Mouse (Mus musculus) embryonic facial prominence, embryonic 12.5 days (tissue): Measurements from ENCODE around the gene Tmem213. TPM values are rescaled to one million over a fixed set of nuclear protein-coding genes. Genes with fewer than 3 reads are reported as not detected.

ENCODE experiments used
- ATAC-seq: fragments of 200-750 bp; cut with Nextera tagmentation; 2 replicates; pipeline ENCODE4 v1.8.0; 2017; ENCODE audit not compliant: insufficient number of reproducible peaks, insufficient read depth, low FRiP score, low TSS enrichment
- H3K27ac ChIP-seq: fragments of 300-500 bp; sonication (generic); 2 replicates; pipeline ENCODE4 v1.5.1; 2016; ENCODE audit warnings: mild to moderate bottlenecking
- H3K27me3 ChIP-seq: fragments of 300-500 bp; sonication (generic); 2 replicates; pipeline ENCODE4 v1.6.1; 2016; ENCODE audit warnings: mild to moderate bottlenecking, moderate library complexity
- H3K36me3 ChIP-seq: fragments of 300-500 bp; sonication (generic); 2 replicates; pipeline ENCODE4 v1.6.1; 2016; ENCODE audit warnings: mild to moderate bottlenecking
- H3K4me1 ChIP-seq: fragments of 300-500 bp; sonication (generic); 2 replicates; pipeline ENCODE4 v1.6.1; 2016
- H3K4me2 ChIP-seq: fragments of 300-500 bp; sonication (generic); replicated peaks from 2 replicates; pipeline ENCODE4 v1.6.1; 2016; ENCODE audit warnings: mild to moderate bottlenecking, moderate library complexity
- H3K4me3 ChIP-seq: fragments of 300-500 bp; sonication (generic); 2 replicates; pipeline ENCODE4 v1.5.1; 2016; ENCODE audit warnings: mild to moderate bottlenecking
- H3K9ac ChIP-seq: fragments of 300-500 bp; sonication (generic); 2 replicates; pipeline ENCODE4 v1.6.1; 2016; ENCODE audit warnings: mild to moderate bottlenecking, moderate library complexity
- H3K9me3 ChIP-seq: fragments of 300-500 bp; sonication (generic); 2 replicates; pipeline ENCODE4 v1.6.1; 2016; ENCODE audit warnings: mild to moderate bottlenecking, moderate library complexity
- WGBS: fragments of 180-500 bp; shearing (Covaris S2); methylation state at CpG from one replicate; pipeline ENCODE4 v1.1.7; 2016; 5-methylcytosine and 5-hydroxymethylcytosine counted together
- polyA plus RNA-seq: library from polyadenylated mRNA; unstranded; fragments of >200 nt; fragmentation: Nextera tagmentation; extraction: Ambion mirVana; gene quantifications from 2 replicates; pipeline ENCODE4 v1.2.1, GENCODE M21; 2016

Tmem213 gene
- polyA plus RNA-seq, 1 experiment from 2014 or later: not detected

- Histone ChIP-seq H3K27me3 (no peaks in the 10 kb centered on the region), H3K4me1 (peaks cover under 1% of the 10 kb centered on the region), H3K27ac (no peak overlapping the region), H3K4me2 (no peak overlapping the region), H3K9ac (no peak overlapping the region), H3K4me3 (no peak overlapping the region), H3K9me3 (no peaks in the 10 kb centered on the region), H3K36me3 (peaks cover 56% of the 10 kb centered on the region)
- no peak for ATAC-seq
- 89% methylated on average over 3 of the region's 3 CpGs for WGBS
These were observed 30.0 kb downstream of the Tmem213 start for GRCm38 (mm10) chr6:38139086-38139485.

GRCm38 (mm10) chr6:38140402-38140801 lies 31.3 kb downstream of the Tmem213 start:
- no peak overlapping the region for H3K4me2 ChIP-seq
- H3K27me3 ChIP-seq: no peaks in the 10 kb centered on the region
- H3K9ac ChIP-seq: no peak overlapping the region
- H3K9me3 ChIP-seq: no peaks in the 10 kb centered on the region
- ATAC-seq: no peak
- H3K4me1 ChIP-seq: peaks cover 8% of the 10 kb centered on the region
- H3K27ac ChIP-seq: no peak overlapping the region
- no peak overlapping the region for H3K4me3 ChIP-seq
- H3K36me3 ChIP-seq: peaks cover 48% of the 10 kb centered on the region
- WGBS: 92% methylated on average over 9 of the region's 9 CpGs

GRCm38 (mm10) chr6:38144161-38144998 lies 35.3 kb downstream of the Tmem213 start:
- no peaks in the 10 kb centered on the region for H3K9me3 ChIP-seq
- H3K4me1 ChIP-seq: peaks cover 14% of the 10 kb centered on the region
- 45% methylated on average over 9 of the region's 9 CpGs for WGBS
- peaks cover 58% of the 10 kb centered on the region for H3K36me3 ChIP-seq
- peak overlapping the region; percentile 50; the same call in 1 of the 2 replicates for H3K27ac ChIP-seq
- H3K9ac ChIP-seq: no peak overlapping the region
- ATAC-seq: no peak
- H3K4me3 ChIP-seq: no peak overlapping the region
- H3K4me2 ChIP-seq: no peak overlapping the region
- no peaks in the 10 kb centered on the region for H3K27me3 ChIP-seq

- no peak overlapping the region for H3K4me2 ChIP-seq
- WGBS: 57% methylated on average over 8 of the region's 8 CpGs
- peak overlapping the region; percentile 51; the same call in 1 of the 2 replicates for H3K27ac ChIP-seq
- no peak for ATAC-seq
- no peaks in the 10 kb centered on the region for H3K9me3 ChIP-seq
- no peak overlapping the region for H3K9ac ChIP-seq
- no peak overlapping the region for H3K4me3 ChIP-seq
- no peaks in the 10 kb centered on the region for H3K27me3 ChIP-seq
- peaks cover 17% of the 10 kb centered on the region for H3K4me1 ChIP-seq
- peaks cover 56% of the 10 kb centered on the region for H3K36me3 ChIP-seq
These were observed 36.5 kb downstream of the Tmem213 start for GRCm38 (mm10) chr6:38145463-38146065.

GRCm38 (mm10) chr6:38147301-38147700 lies 38.2 kb downstream of the Tmem213 start:
- no peak for ATAC-seq
- no peak overlapping the region for H3K9ac ChIP-seq
- H3K27me3 ChIP-seq: no peaks in the 10 kb centered on the region
- peaks cover 45% of the 10 kb centered on the region for H3K36me3 ChIP-seq
- H3K4me2 ChIP-seq: no peak overlapping the region
- H3K4me1 ChIP-seq: peaks cover 22% of the 10 kb centered on the region
- H3K4me3 ChIP-seq: no peak overlapping the region
- no peak overlapping the region for H3K27ac ChIP-seq
- no peaks in the 10 kb centered on the region for H3K9me3 ChIP-seq
- 78% methylated on average over 5 of the region's 5 CpGs for WGBS

GRCm38 (mm10) chr6:38148626-38149025 lies 39.6 kb downstream of the Tmem213 start:
- WGBS: 93% methylated on average over 10 of the region's 10 CpGs
- peaks cover 45% of the 10 kb centered on the region for H3K36me3 ChIP-seq
- no peak overlapping the region for H3K4me3 ChIP-seq
- no peaks in the 10 kb centered on the region for H3K27me3 ChIP-seq
- ATAC-seq: no peak
- no peak overlapping the region for H3K9ac ChIP-seq
- no peaks in the 10 kb centered on the region for H3K9me3 ChIP-seq
- no peak overlapping the region for H3K27ac ChIP-seq
- H3K4me1 ChIP-seq: peaks cover 22% of the 10 kb centered on the region
- H3K4me2 ChIP-seq: no peak overlapping the region

GRCm38 (mm10) chr6:38149483-38149882 lies 40.4 kb downstream of the Tmem213 start:
- Histone ChIP-seq H3K27ac (no peak overlapping the region), H3K9me3 (no peaks in the 10 kb centered on the region), H3K9ac (no peak overlapping the region), H3K4me1 (peaks cover 17% of the 10 kb centered on the region), H3K36me3 (peaks cover 47% of the 10 kb centered on the region), H3K4me3 (no peak overlapping the region), H3K4me2 (no peak overlapping the region), H3K27me3 (no peaks in the 10 kb centered on the region)
- WGBS: 83% methylated on average over 19 of the region's 19 CpGs
- ATAC-seq: no peak

- Histone ChIP-seq H3K27ac (no peak overlapping the region), H3K27me3 (no peaks in the 10 kb centered on the region), H3K9me3 (no peaks in the 10 kb centered on the region), H3K4me3 (no peak overlapping the region), H3K4me1 (peaks cover 17% of the 10 kb centered on the region; the same call in 1 of the 2 replicates), H3K4me2 (no peak overlapping the region), H3K9ac (no peak overlapping the region), H3K36me3 (peaks cover 49% of the 10 kb centered on the region)
- ATAC-seq: no peak
- 81% methylated on average over 11 of the region's 11 CpGs for WGBS
These were observed 43.2 kb downstream of the Tmem213 start for GRCm38 (mm10) chr6:38152305-38152704.

GRCm38 (mm10) chr6:38156204-38156603 lies 47.1 kb downstream of the Tmem213 start:
- Histone ChIP-seq H3K9me3 (no peaks in the 10 kb centered on the region), H3K4me2 (no peak overlapping the region), H3K4me1 (peaks cover 16% of the 10 kb centered on the region), H3K27me3 (no peaks in the 10 kb centered on the region), H3K36me3 (peaks cover 35% of the 10 kb centered on the region), H3K4me3 (no peak overlapping the region), H3K27ac (no peak overlapping the region), H3K9ac (no peak overlapping the region)
- no peak for ATAC-seq
- WGBS: 84% methylated on average over 5 of the region's 5 CpGs

- Histone ChIP-seq H3K27ac (no peak overlapping the region), H3K9ac (no peak overlapping the region), H3K4me1 (peaks cover 16% of the 10 kb centered on the region), H3K4me3 (no peak overlapping the region), H3K36me3 (peaks cover 34% of the 10 kb centered on the region), H3K9me3 (no peaks in the 10 kb centered on the region), H3K27me3 (no peaks in the 10 kb centered on the region), H3K4me2 (no peak overlapping the region)
- ATAC-seq: no peak
- 70% methylated on average over 16 of the region's 16 CpGs for WGBS
These were observed 48.9 kb downstream of the Tmem213 start for GRCm38 (mm10) chr6:38157925-38158324.

GRCm38 (mm10) chr6:38159576-38159975 lies 50.5 kb downstream of the Tmem213 start:
- no peaks in the 10 kb centered on the region for H3K27me3 ChIP-seq
- H3K9me3 ChIP-seq: no peaks in the 10 kb centered on the region
- no peak overlapping the region for H3K27ac ChIP-seq
- peak; percentile 45; the same call in 1 of the 2 replicates for ATAC-seq
- 89% methylated on average over 4 of the region's 4 CpGs for WGBS
- H3K4me3 ChIP-seq: no peak overlapping the region
- H3K9ac ChIP-seq: no peak overlapping the region
- H3K36me3 ChIP-seq: peaks cover 31% of the 10 kb centered on the region
- no peak overlapping the region for H3K4me2 ChIP-seq
- H3K4me1 ChIP-seq: peaks cover 19% of the 10 kb centered on the region

- Histone ChIP-seq H3K4me2 (no peak overlapping the region), H3K4me1 (peaks cover 24% of the 10 kb centered on the region), H3K27ac (no peak overlapping the region), H3K9ac (no peak overlapping the region), H3K36me3 (peaks cover 30% of the 10 kb centered on the region), H3K9me3 (no peaks in the 10 kb centered on the region), H3K4me3 (no peak overlapping the region), H3K27me3 (no peaks in the 10 kb centered on the region)
- ATAC-seq: no peak
- WGBS: 7% methylated on average over 3 of the region's 3 CpGs
These were observed 51.0 kb downstream of the Tmem213 start for GRCm38 (mm10) chr6:38160102-38160501.
